In genomic region chr15:83462349-83462748, GRCm38 (mm10) we compare ENCODE assay signal across 7 mouse cellular contexts. TPM values are rescaled to one million over a fixed set of nuclear protein-coding genes. Genes with fewer than 3 reads are reported as not detected.
DNase-seq lines count a peak whose midpoint lies in the region; ATAC-seq and TF ChIP-seq lines count a peak whose summit lies in the region.
"Not testable (repeated sequence)": the region's sequence is repeated elsewhere in the genome, so short reads cannot be mapped to it uniquely, and the experiment has no call there.

No protein-coding gene starts in this region.

- H3K4me2 ChIP-seq in embryonic facial prominence, embryonic 15.5 days (replicated peaks), result not testable (repeated sequence)
- H3K4me2 ChIP-seq in heart, embryonic 14.5 days (ENCODE audit: low read length), result peak overlapping the region; percentile 81
- peak overlapping the region; percentile 77; the same call in 1 of the 2 replicates for H3K4me2 ChIP-seq in intestine, embryonic 16.5 days (ENCODE audit: low read depth, low read length)
- H3K4me2 ChIP-seq in kidney, embryonic 16.5 days (replicated peaks; ENCODE audit: low read depth, low read length), result peak overlapping the region; percentile 95
- H3K4me2 ChIP-seq in liver, embryonic 11.5 days, result peak overlapping the region; percentile 83; the same call in 1 of the 2 replicates
- peak overlapping the region; percentile 99 for H3K4me2 ChIP-seq in liver, postnatal 0 days (ENCODE audit: low read depth, low read length)
- peak overlapping the region; percentile 89; the same call in 1 of the 2 replicates for H3K4me2 ChIP-seq in stomach, embryonic 14.5 days (replicated peaks; ENCODE audit: low read depth, low read length)

- DNase-seq in liver, embryonic 11.5 days (ENCODE audit: low spot score); liver, postnatal 0 days: not testable (repeated sequence)

- peaks cover 14% of the 10 kb centered on the region for H3K4me1 ChIP-seq in embryonic facial prominence, embryonic 15.5 days
- H3K4me1 ChIP-seq in heart, embryonic 14.5 days (ENCODE audit: control insufficient read depth in 2 of 2, insufficient read depth in 2 of 2, low read length in 2 of 2), result peaks cover 5 to 22% of the 10 kb centered on the region in 2 experiments
- peaks cover 13% of the 10 kb centered on the region for H3K4me1 ChIP-seq in intestine, embryonic 16.5 days (ENCODE audit: control insufficient read depth, insufficient read depth, low read length)
- H3K4me1 ChIP-seq in kidney, embryonic 16.5 days (ENCODE audit: insufficient read depth, low read length), result peaks cover 19% of the 10 kb centered on the region
- not testable (repeated sequence) for H3K4me1 ChIP-seq in liver, embryonic 11.5 days (replicated peaks; ENCODE audit: control insufficient read depth, insufficient read depth, low read length)
- peaks cover 20% of the 10 kb centered on the region for H3K4me1 ChIP-seq in liver, postnatal 0 days (ENCODE audit: insufficient read depth)
- H3K4me1 ChIP-seq in stomach, embryonic 14.5 days (ENCODE audit: control insufficient read depth, insufficient read depth, low read length), result peaks cover 11% of the 10 kb centered on the region; the same call in 1 of the 2 replicates

- not testable (repeated sequence) for H3K27ac ChIP-seq in embryonic facial prominence, embryonic 15.5 days (replicated peaks); heart, embryonic 14.5 days (replicated peaks in 1 of 2; ENCODE audit: control insufficient read depth in 1 of 2, insufficient read depth in 1 of 2, low read depth in 2 of 2, low read length in 2 of 2); kidney, embryonic 16.5 days (ENCODE audit: low read length); liver, embryonic 11.5 days (ENCODE audit: low read depth, low read length); liver, postnatal 0 days (ENCODE audit: low read depth); stomach, embryonic 14.5 days (ENCODE audit: low read length)
- peak overlapping the region; percentile 85 for H3K27ac ChIP-seq in intestine, embryonic 16.5 days (ENCODE audit: low read length)

- H3K27me3 ChIP-seq in embryonic facial prominence, embryonic 15.5 days; heart, embryonic 14.5 days (ENCODE audit: control insufficient read depth, insufficient read depth, low read length); intestine, embryonic 16.5 days (replicated peaks; ENCODE audit: control insufficient read depth, insufficient read depth, low read length); kidney, embryonic 16.5 days (ENCODE audit: insufficient read depth, low read length); liver, embryonic 11.5 days (replicated peaks; ENCODE audit: control insufficient read depth, insufficient read depth, low read length); liver, postnatal 0 days (ENCODE audit: insufficient read depth, low read length); stomach, embryonic 14.5 days (ENCODE audit: control insufficient read depth, insufficient read depth, low read length): not testable (repeated sequence)

- 0 out of 2 replicates have a peak overlapping the region, but pooled peaks have one; percentile 70 for H3K4me3 ChIP-seq in embryonic facial prominence, embryonic 15.5 days (replicated peaks)
- peak overlapping the region in 1 of 2 experiments; percentile 79; a peak in 1 of 4 replicates for H3K4me3 ChIP-seq in heart, embryonic 14.5 days (ENCODE audit: control insufficient read depth in 1 of 2, insufficient read depth in 1 of 2, low read depth in 1 of 2, low read length in 2 of 2)
- H3K4me3 ChIP-seq in intestine, embryonic 16.5 days (ENCODE audit: low read length), result peak overlapping the region; percentile 77
- H3K4me3 ChIP-seq in kidney, embryonic 16.5 days (ENCODE audit: low read length), result peak overlapping the region; percentile 84; the same call in 1 of the 2 replicates
- not testable (repeated sequence) for H3K4me3 ChIP-seq in liver, embryonic 11.5 days (ENCODE audit: low read depth, low read length); liver, postnatal 0 days (ENCODE audit: low read depth, low read length); stomach, embryonic 14.5 days (ENCODE audit: low read depth, low read length)

- not testable (repeated sequence) for H3K9me3 ChIP-seq in embryonic facial prominence, embryonic 15.5 days (replicated peaks); heart, embryonic 14.5 days (ENCODE audit: control insufficient read depth, low read length); intestine, embryonic 16.5 days (ENCODE audit: control insufficient read depth, low read length); kidney, embryonic 16.5 days (ENCODE audit: low read length); liver, embryonic 11.5 days (ENCODE audit: control insufficient read depth, low read length); liver, postnatal 0 days (ENCODE audit: low read length); stomach, embryonic 14.5 days (ENCODE audit: control insufficient read depth, low read depth, low read length)

- TF ChIP-seq CTCF in liver, postnatal 0 days (IDR thresholded peaks at IDR 0.05; ENCODE audit: low read depth), result not testable (repeated sequence)

- not testable (repeated sequence) for H3K36me3 ChIP-seq in embryonic facial prominence, embryonic 15.5 days; heart, embryonic 14.5 days (ENCODE audit: control insufficient read depth, insufficient read depth, low read length); intestine, embryonic 16.5 days (ENCODE audit: control insufficient read depth, insufficient read depth, low read length); kidney, embryonic 16.5 days (ENCODE audit: insufficient read depth, low read length); liver, embryonic 11.5 days (ENCODE audit: control insufficient read depth, insufficient read depth, low read length); liver, postnatal 0 days (replicated peaks; ENCODE audit: insufficient read depth, low read length); stomach, embryonic 14.5 days (ENCODE audit: control insufficient read depth, insufficient read depth, low read length)

- not testable (repeated sequence) for H3K9ac ChIP-seq in embryonic facial prominence, embryonic 15.5 days; heart, embryonic 14.5 days (ENCODE audit: low read length); intestine, embryonic 16.5 days (ENCODE audit: low read depth, low read length); kidney, embryonic 16.5 days (replicated peaks; ENCODE audit: low read length); liver, embryonic 11.5 days (ENCODE audit: low read depth, low read length); stomach, embryonic 14.5 days (replicated peaks; ENCODE audit: low read depth, low read length)
- H3K9ac ChIP-seq in liver, postnatal 0 days (replicated peaks), result 0 out of 2 replicates have a peak overlapping the region, but pooled peaks have one; percentile 9

- TF ChIP-seq EP300 in liver, postnatal 0 days (IDR thresholded peaks at IDR 0.05; ENCODE audit: low read depth), result not testable (repeated sequence)

- ATAC-seq in embryonic facial prominence, embryonic 15.5 days (ENCODE audit: insufficient number of reproducible peaks, low FRiP score, low TSS enrichment, low read depth); heart, embryonic 14.5 days (ENCODE audit: insufficient number of reproducible peaks, insufficient read depth, low FRiP score, low read depth); kidney, embryonic 16.5 days (ENCODE audit: low FRiP score, low TSS enrichment); liver, embryonic 11.5 days (replicated peaks; ENCODE audit: low FRiP score); liver, postnatal 0 days; stomach, embryonic 14.5 days (ENCODE audit: insufficient number of reproducible peaks, insufficient read depth, low FRiP score, low read depth): not testable (repeated sequence)
- peak; percentile 39 for ATAC-seq in intestine, embryonic 16.5 days

- 81% methylated on average over 8 of the region's 8 CpGs for WGBS in embryonic facial prominence, embryonic 15.5 days
- 87% methylated on average over 8 of the region's 8 CpGs for WGBS in heart, embryonic 14.5 days
- 70% methylated on average over 8 of the region's 8 CpGs for WGBS in intestine, embryonic 16.5 days
- WGBS in kidney, embryonic 16.5 days, result 68% methylated on average over 8 of the region's 8 CpGs
- WGBS in liver, embryonic 11.5 days, result 87% methylated on average over 8 of the region's 8 CpGs
- 85% methylated on average over 8 of the region's 8 CpGs for WGBS in liver, postnatal 0 days (ENCODE audit: insufficient replicate concordance)
- WGBS in stomach, embryonic 14.5 days, result 87% methylated on average over 8 of the region's 8 CpGs

RNA-seq across cellular contexts. Expression of gene Pacsin2, which starts 2.1 kb away (rescaled TPM):
- polyA plus RNA-seq in embryonic facial prominence, embryonic 15.5 days (2015; fragmentation: Nextera tagmentation; extraction: Ambion mirVana), result 66.8 and 67.1 TPM in 2 replicates
- polyA plus RNA-seq in heart, embryonic 14.5 days (2014; fragmentation: Nextera tagmentation; extraction: Ambion mirVana), result 53.0 and 53.3 TPM in 2 replicates
- 76.4 and 81.6 TPM in 2 replicates for polyA plus RNA-seq in intestine, embryonic 16.5 days (2015; fragmentation: Nextera tagmentation; extraction: Ambion mirVana)
- 85.4 and 92.0 TPM in 2 replicates for polyA plus RNA-seq in kidney, embryonic 16.5 days (2015; fragmentation: Nextera tagmentation; extraction: Ambion mirVana)
- polyA plus RNA-seq in liver, embryonic 11.5 days (2014; fragmentation: Nextera tagmentation; extraction: Ambion mirVana), result 82.9 and 89.3 TPM in 2 replicates
- 20.6 and 24.3 TPM in 2 replicates for polyA plus RNA-seq in liver, postnatal 0 days (2015; fragmentation: Nextera tagmentation; extraction: Ambion mirVana)
- polyA plus RNA-seq in stomach, embryonic 14.5 days (2014; fragmentation: Nextera tagmentation; extraction: Ambion mirVana), result 53.5 and 55.1 TPM in 2 replicates

RNA-seq across cellular contexts. Expression of gene Ttll1, which starts 48.3 kb away (rescaled TPM):
- 21.5 and 23.8 TPM in 2 replicates for polyA plus RNA-seq in embryonic facial prominence, embryonic 15.5 days (2015; fragmentation: Nextera tagmentation; extraction: Ambion mirVana)
- 17.6 and 17.8 TPM in 2 replicates for polyA plus RNA-seq in heart, embryonic 14.5 days (2014; fragmentation: Nextera tagmentation; extraction: Ambion mirVana)
- 14.1 and 17.1 TPM in 2 replicates for polyA plus RNA-seq in intestine, embryonic 16.5 days (2015; fragmentation: Nextera tagmentation; extraction: Ambion mirVana)
- 27.3 and 28.2 TPM in 2 replicates for polyA plus RNA-seq in kidney, embryonic 16.5 days (2015; fragmentation: Nextera tagmentation; extraction: Ambion mirVana)
- polyA plus RNA-seq in liver, embryonic 11.5 days (2014; fragmentation: Nextera tagmentation; extraction: Ambion mirVana), result 12.6 and 14.5 TPM in 2 replicates
- polyA plus RNA-seq in liver, postnatal 0 days (2015; fragmentation: Nextera tagmentation; extraction: Ambion mirVana), result 2.7 and 3.2 TPM in 2 replicates
- polyA plus RNA-seq in stomach, embryonic 14.5 days (2014; fragmentation: Nextera tagmentation; extraction: Ambion mirVana), result 18.0 and 19.2 TPM in 2 replicates
